Mouse (Mus musculus) MEL (cell line): ENCODE data around the gene Olfr535. TPM values are rescaled to one million over a fixed set of nuclear protein-coding genes. Genes with fewer than 3 reads are reported as not detected.

Source experiments
- DNase-seq: peaks from one replicate; pipeline ENCODE4 v3.0.0; 2011; ENCODE audit warnings: low read depth, low spot score
- H3K27ac ChIP-seq: 2 replicates; pipeline ENCODE4 v1.5.1; 2012; ENCODE audit warnings: low read depth, mild to moderate bottlenecking, control low read depth, low read length, moderate library complexity; ENCODE audit not compliant: control insufficient read depth
- H3K27me3 ChIP-seq, 2 experiments: fragments of 150-350 bp in 1 of 2; sonication (generic) in 1 of 2; 2 replicates each; pipeline ENCODE4 v1.6.1; 2012; ENCODE audit warnings: low read length in 2 of 2, mild to moderate bottlenecking in 2 of 2, improper control_type of control experiment in 1 of 2, moderate library complexity in 1 of 2; ENCODE audit not compliant: insufficient read depth in 2 of 2, control insufficient read depth in 1 of 2
- H3K36me3 ChIP-seq, 2 experiments: 2 replicates each; pipeline ENCODE4 v1.6.1; 2012 to 2014; ENCODE audit warnings: low read length in 2 of 2, improper control_type of control experiment in 1 of 2, inconsistent platforms in 1 of 2, mild to moderate bottlenecking in 1 of 2; ENCODE audit not compliant: insufficient read depth in 2 of 2, control insufficient read depth in 1 of 2
- H3K4me1 ChIP-seq, 2 experiments: fragments of 150-350 bp in 1 of 2; sonication (generic) in 1 of 2; 2 replicates each; pipeline ENCODE4 v1.6.1; 2012; ENCODE audit warnings: low read length in 2 of 2, improper control_type of control experiment in 1 of 2, mild to moderate bottlenecking in 1 of 2; ENCODE audit not compliant: insufficient read depth in 2 of 2, control insufficient read depth in 1 of 2
- H3K4me3 ChIP-seq, 2 experiments: fragments of 150-350 bp in 1 of 2; sonication (generic) in 1 of 2; 2 replicates each; pipeline ENCODE4 v1.5.1; 2012; ENCODE audit warnings: low read depth in 2 of 2, low read length in 2 of 2, mild to moderate bottlenecking in 2 of 2, moderate library complexity in 2 of 2, control low read depth in 1 of 2, improper control_type of control experiment in 1 of 2; ENCODE audit not compliant: control insufficient read depth in 1 of 2, insufficient read depth in 1 of 2
- H3K79me2 ChIP-seq: 2 replicates; pipeline ENCODE4 v1.6.1; 2012; ENCODE audit warnings: mild to moderate bottlenecking, low read length, moderate library complexity; ENCODE audit not compliant: control insufficient read depth, poor library complexity, insufficient read depth
- H3K9ac ChIP-seq: 2 replicates; pipeline ENCODE4 v1.6.1; 2012; ENCODE audit warnings: low read depth, mild to moderate bottlenecking, control low read depth, low read length, moderate library complexity; ENCODE audit not compliant: control insufficient read depth, poor library complexity, severe bottlenecking
- H3K9me3 ChIP-seq: fragments of 150-350 bp; sonication (generic); replicated peaks from 2 replicates; pipeline ENCODE4 v1.6.1; 2012; ENCODE audit warnings: mild to moderate bottlenecking, low read length, improper control_type of control experiment, moderate library complexity; ENCODE audit not compliant: insufficient read depth
- BHLHE40 ChIP-seq: IDR thresholded peaks from 2 replicates; pipeline ENCODE4 v1.6.1; 2012; ENCODE audit warnings: low read depth, mild to moderate bottlenecking, inconsistent platforms, low read length, improper control_type of control experiment, borderline replicate concordance
- CHD1 ChIP-seq: IDR thresholded peaks from 2 replicates; pipeline ENCODE4 v1.6.1; 2012; ENCODE audit warnings: low read depth, mild to moderate bottlenecking, inconsistent platforms, low read length, improper control_type of control experiment
- EP300 ChIP-seq, 2 experiments: IDR thresholded peaks; 2 replicates each; pipeline ENCODE4 v1.6.1; 2011; ENCODE audit warnings: improper control_type of control experiment in 2 of 2, low read length in 2 of 2, low read depth in 1 of 2, mild to moderate bottlenecking in 1 of 2
- ETS1 ChIP-seq: IDR thresholded peaks from 2 replicates; pipeline ENCODE4 v1.6.1; 2012; ENCODE audit warnings: low read depth, mild to moderate bottlenecking, inconsistent platforms, low read length, improper control_type of control experiment, moderate library complexity
- GABPA ChIP-seq: IDR thresholded peaks from 2 replicates; pipeline ENCODE4 v1.6.1; 2012; ENCODE audit warnings: low read depth, mild to moderate bottlenecking, inconsistent platforms, low read length, improper control_type of control experiment, moderate library complexity
- GATA1 ChIP-seq: IDR thresholded peaks from 2 replicates; pipeline ENCODE4 v1.6.1; 2011; ENCODE audit warnings: low read depth, low read length, improper control_type of control experiment
- HCFC1 ChIP-seq: IDR thresholded peaks from 2 replicates; pipeline ENCODE4 v1.6.1; 2012; ENCODE audit warnings: low read depth, mild to moderate bottlenecking, inconsistent platforms, low read length, improper control_type of control experiment, moderate library complexity
- JUND ChIP-seq: IDR thresholded peaks from 2 replicates; pipeline ENCODE4 v1.6.1; 2011; ENCODE audit warnings: low read depth, mild to moderate bottlenecking, improper control_type of control experiment, low read length
- MXI1 ChIP-seq: IDR thresholded peaks from 2 replicates; pipeline ENCODE4 v1.6.1; 2011; ENCODE audit warnings: mild to moderate bottlenecking, low read depth, low read length, improper control_type of control experiment
- MYB ChIP-seq: IDR thresholded peaks from 2 replicates; pipeline ENCODE4 v1.6.1; 2011; ENCODE audit warnings: mild to moderate bottlenecking, low read depth, low read length, improper control_type of control experiment
- MYC ChIP-seq: IDR thresholded peaks from 2 replicates; pipeline ENCODE4 v1.6.1; 2011; ENCODE audit warnings: low read depth, mild to moderate bottlenecking, low read length, improper control_type of control experiment, moderate library complexity
- RAD21 ChIP-seq: IDR thresholded peaks from 2 replicates; pipeline ENCODE4 v1.6.1; 2011; ENCODE audit warnings: mild to moderate bottlenecking, low read depth, low read length, improper control_type of control experiment
- SMC3 ChIP-seq: IDR thresholded peaks from 2 replicates; pipeline ENCODE4 v1.6.1; 2011; ENCODE audit warnings: low read depth, low read length, improper control_type of control experiment
- TAL1 ChIP-seq: IDR thresholded peaks from 2 replicates; pipeline ENCODE4 v1.6.1; 2012; ENCODE audit warnings: mild to moderate bottlenecking, inconsistent platforms, low read length, moderate library complexity, mixed read lengths
- TCF12 ChIP-seq: IDR thresholded peaks from 2 replicates; pipeline ENCODE4 v1.6.1; 2014; ENCODE audit warnings: low read depth, mild to moderate bottlenecking, inconsistent platforms, low read length, improper control_type of control experiment, moderate library complexity
- UBTF ChIP-seq: IDR thresholded peaks from 2 replicates; pipeline ENCODE4 v1.6.1; 2012; ENCODE audit warnings: low read depth, mild to moderate bottlenecking, inconsistent platforms, low read length, improper control_type of control experiment, moderate library complexity, borderline replicate concordance; ENCODE audit not compliant: insufficient read depth
- ZC3H11A ChIP-seq: IDR thresholded peaks from 2 replicates; pipeline ENCODE4 v1.6.1; 2012; ENCODE audit warnings: low read depth, mild to moderate bottlenecking, inconsistent platforms, low read length, improper control_type of control experiment
- ZMIZ1 ChIP-seq: IDR thresholded peaks from 2 replicates; pipeline ENCODE4 v1.6.1; 2012; ENCODE audit warnings: low read depth, mild to moderate bottlenecking, inconsistent platforms, low read length, improper control_type of control experiment, moderate library complexity
- polyA plus RNA-seq, 2 experiments: library from polyadenylated mRNA; stranded (reverse) in 1 of 2; unstranded in 1 of 2; fragments of >175 nt in 1 of 2; fragments of >200 nt in 1 of 2; gene quantifications; 2 replicates each; pipeline versions ENCODE4 v1.2.1 to v1.2.4; 2012; ENCODE audit warnings: low replicate concordance in 2 of 2, low read depth in 1 of 2; ENCODE audit not compliant: insufficient read length in 2 of 2, insufficient read depth in 1 of 2, missing spikeins in 1 of 2
- total RNA-seq: library from RNA; depleted of rRNA; stranded (reverse); fragments of 300-350 nt; gene quantifications from 2 replicates; pipeline ENCODE4 v1.2.3, GENCODE M21; 2012; rRNA removed

Olfr535 gene
- total and polyA plus RNA-seq, 3 experiments = not detected

DNA sequence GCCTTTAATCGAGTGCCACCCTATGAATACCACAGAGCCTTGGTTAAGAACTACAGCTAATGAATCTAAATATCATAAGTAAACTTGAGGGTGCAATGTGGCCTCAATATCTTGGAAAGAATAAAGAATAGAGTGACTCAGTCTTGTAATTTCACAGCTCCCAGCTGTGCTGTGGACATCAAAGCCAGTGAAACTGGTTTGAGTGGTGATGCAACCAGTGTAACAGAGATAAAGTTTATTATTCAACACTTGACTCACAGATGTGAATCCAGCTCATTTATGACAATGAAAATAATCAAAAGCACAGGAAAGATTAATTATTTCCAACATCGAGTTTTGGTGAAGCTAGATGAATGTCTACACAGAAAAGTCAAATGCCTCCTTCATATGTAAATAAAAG, 55.7 kb downstream of the Olfr535 start:
- H3K9ac ChIP-seq = no peak overlapping the region
- DNase-seq = no peak
- H3K36me3 ChIP-seq = no peaks in the 10 kb centered on the region
- H3K9me3 ChIP-seq = no peaks in the 10 kb centered on the region
- H3K79me2 ChIP-seq = no peaks in the 10 kb centered on the region
- TF ChIP-seq GABPA (no peak), TAL1 (no peak), TCF12 (no peak), BHLHE40 (no peak), UBTF (no peak), ZC3H11A (no peak), JUND (no peak), CHD1 (no peak), GATA1 (no peak), ETS1 (no peak), ZMIZ1 (no peak), RAD21 (no peak), MYC (no peak), SMC3 (no peak), MYB (no peak), MXI1 (no peak), EP300 (IDR thresholded peaks at IDR 0.05; ENCODE audit: low read depth in 1 of 2, low read length in 2 of 2) (no peak), HCFC1 (no peak)
- TF ChIP-seq, all 39 proteins: peak for 0
- no peak overlapping the region for H3K4me3 ChIP-seq
- H3K27me3 ChIP-seq = no peaks in the 10 kb centered on the region
- no peak overlapping the region for H3K27ac ChIP-seq
- H3K4me1 ChIP-seq = no peaks in the 10 kb centered on the region

Other genes starting within 250 kb of the Olfr535 start
- not detected in 2 replicates for gene 5830411N06Rik, start 236.9 kb upstream of the Olfr535 start, total RNA-seq
- gene 5830411N06Rik, start 236.9 kb upstream of the Olfr535 start, polyA plus RNA-seq = not detected
- gene Olfr525, start 163.4 kb upstream of the Olfr535 start, total RNA-seq = not detected in 2 replicates
- under 1 TPM in 1 of 2 experiments, not detected in 1; 0.01 TPM for gene Olfr525, start 163.4 kb upstream of the Olfr535 start, polyA plus RNA-seq
- not detected in 2 replicates for gene Olfr527, start 150.2 kb upstream of the Olfr535 start, total RNA-seq
- not detected for gene Olfr527, start 150.2 kb upstream of the Olfr535 start, polyA plus RNA-seq
- gene Olfr60, start 122.5 kb upstream of the Olfr535 start, total RNA-seq = not detected in 2 replicates
- gene Olfr60, start 122.5 kb upstream of the Olfr535 start, polyA plus RNA-seq = not detected
- gene Olfr530, start 107.9 kb upstream of the Olfr535 start, total RNA-seq = not detected in 2 replicates
- not detected for gene Olfr530, start 107.9 kb upstream of the Olfr535 start, polyA plus RNA-seq
- not detected in 2 replicates for gene Olfr531, start 81.3 kb upstream of the Olfr535 start, total RNA-seq
- gene Olfr531, start 81.3 kb upstream of the Olfr535 start, polyA plus RNA-seq = not detected
- not detected in 2 replicates for gene Olfr532, start 62.6 kb upstream of the Olfr535 start, total RNA-seq
- not detected for gene Olfr532, start 62.6 kb upstream of the Olfr535 start, polyA plus RNA-seq
- not detected in 2 replicates for gene Olfr533, start 20.8 kb upstream of the Olfr535 start, total RNA-seq
- gene Olfr533, start 20.8 kb upstream of the Olfr535 start, polyA plus RNA-seq = not detected
- not detected in 2 replicates for gene Olfr536, start 23.2 kb downstream of the Olfr535 start, total RNA-seq
- gene Olfr536, start 23.2 kb downstream of the Olfr535 start, polyA plus RNA-seq = not detected
- gene Olfr538, start 83.7 kb downstream of the Olfr535 start, total RNA-seq = not detected in 2 replicates
- not detected for gene Olfr538, start 83.7 kb downstream of the Olfr535 start, polyA plus RNA-seq
- not detected in 2 replicates for gene Olfr46, start 117.1 kb downstream of the Olfr535 start, total RNA-seq
- gene Olfr46, start 117.1 kb downstream of the Olfr535 start, polyA plus RNA-seq = not detected
- gene Olfr61, start 144.8 kb downstream of the Olfr535 start, total RNA-seq = not detected in 2 replicates
- gene Olfr61, start 144.8 kb downstream of the Olfr535 start, polyA plus RNA-seq = not detected
- not detected in 2 replicates for gene Olfr53, start 162.2 kb downstream of the Olfr535 start, total RNA-seq
- not detected for gene Olfr53, start 162.2 kb downstream of the Olfr535 start, polyA plus RNA-seq
- gene Olfr539, start 175.7 kb downstream of the Olfr535 start, total RNA-seq = not detected in 2 replicates
- not detected for gene Olfr539, start 175.7 kb downstream of the Olfr535 start, polyA plus RNA-seq
- not detected in 2 replicates for gene Olfr45, start 197.7 kb downstream of the Olfr535 start, total RNA-seq
- not detected for gene Olfr45, start 197.7 kb downstream of the Olfr535 start, polyA plus RNA-seq
- not detected in 2 replicates for gene Olfr541, start 213.1 kb downstream of the Olfr535 start, total RNA-seq
- gene Olfr541, start 213.1 kb downstream of the Olfr535 start, polyA plus RNA-seq = not detected